Mouse (Mus musculus): ENCODE data around the gene Obox1. TPM values are rescaled to one million over a fixed set of nuclear protein-coding genes. Genes with fewer than 3 reads are reported as not detected.
"Not testable (repeated sequence)": the region's sequence is repeated elsewhere in the genome, so short reads cannot be mapped to it uniquely, and the experiment has no call there.

Gene Obox1
- polyA plus RNA-seq (2014; fragmentation: Nextera tagmentation; extraction: Ambion mirVana) = not detected in 2 replicates

DNA sequence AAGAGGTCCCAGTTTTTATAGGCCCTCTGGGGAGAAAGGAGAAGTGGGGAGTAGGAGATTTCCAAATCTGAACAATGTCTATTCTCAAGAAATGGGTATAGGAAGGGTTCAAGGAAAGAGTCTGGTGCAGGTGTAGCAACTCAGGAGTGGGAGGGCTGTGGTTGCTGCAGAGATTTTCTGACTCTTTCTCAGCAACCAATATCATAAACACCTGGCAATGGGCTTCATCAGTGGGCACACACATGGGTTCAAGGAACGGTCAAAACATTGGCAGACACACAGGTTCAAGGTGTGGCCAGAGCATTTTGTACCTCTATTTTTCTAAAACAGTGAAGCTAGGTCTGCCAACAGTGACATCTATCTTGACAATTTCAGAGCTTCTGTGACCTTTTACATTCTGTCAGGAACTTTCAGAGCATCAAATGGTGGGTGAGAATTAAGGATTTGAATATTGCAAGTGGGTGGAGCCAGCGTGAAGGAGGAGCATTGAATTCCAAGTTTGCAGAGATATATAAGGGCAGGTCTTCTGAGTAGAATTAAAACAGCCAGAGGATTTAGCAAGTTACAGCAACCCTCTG lies at the start of gene Obox1, which contains the start of gene Obox2:
Obox1 (plus strand) TSS at position 528 of the 578 bp plus-strand sequence.
Obox2 (plus strand) TSS at position 301 of the 578 bp plus-strand sequence.
- not testable (repeated sequence) for H3K9me3 ChIP-seq (replicated peaks; ENCODE audit: control insufficient read depth, low read length); H3K27me3 ChIP-seq (ENCODE audit: control insufficient read depth, insufficient read depth, low read length); H3K4me1 ChIP-seq (ENCODE audit: control insufficient read depth, insufficient read depth, low read length); H3K4me3 ChIP-seq (ENCODE audit: low read depth, low read length); ATAC-seq (replicated peaks; ENCODE audit: insufficient number of reproducible peaks, low FRiP score, low TSS enrichment); H3K36me3 ChIP-seq (ENCODE audit: control insufficient read depth, insufficient read depth, low read length); H3K4me2 ChIP-seq; H3K9ac ChIP-seq (ENCODE audit: low read depth, low read length); H3K27ac ChIP-seq (ENCODE audit: low read depth, low read length)
- no CpG with 5 or more reads among the region's 2 CpGs for WGBS (ENCODE audit: insufficient replicate concordance)

DNA sequence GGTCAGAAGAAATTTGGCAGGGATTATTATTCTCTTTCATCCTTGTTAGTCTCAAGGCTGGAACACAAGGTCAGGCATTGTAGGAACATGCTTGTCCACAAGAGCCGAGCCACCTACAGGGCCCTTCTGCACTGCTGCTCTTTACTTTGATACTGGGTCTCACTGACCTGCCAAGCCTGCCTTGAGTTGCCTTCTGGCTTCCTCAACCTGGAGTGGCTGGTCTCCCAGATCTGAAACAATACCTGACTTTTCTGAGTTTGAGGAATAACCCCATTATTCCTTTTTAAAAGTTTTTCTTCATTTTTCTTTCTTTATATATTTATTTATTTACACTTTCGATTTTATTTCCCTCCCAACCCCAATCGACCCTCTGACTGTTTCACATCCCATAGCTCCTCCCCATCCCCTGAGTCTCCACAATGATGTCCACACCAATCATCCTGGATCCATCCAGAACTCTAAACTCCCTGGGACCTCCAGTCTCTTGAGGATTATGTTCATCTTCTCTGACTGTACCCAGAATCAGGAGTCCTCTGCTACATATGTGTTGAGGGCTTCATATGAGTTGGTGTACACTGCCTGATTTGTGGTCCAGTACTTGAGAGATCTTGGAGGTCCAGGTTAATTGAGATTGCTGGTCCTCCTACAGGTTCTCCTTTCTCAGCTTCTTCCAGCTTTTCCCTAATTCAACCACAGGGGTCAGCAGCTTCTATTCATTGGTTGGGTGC lies 10.6 kb downstream of the Obox1 start:
- not testable (repeated sequence) for ATAC-seq (replicated peaks; ENCODE audit: insufficient number of reproducible peaks, low FRiP score, low TSS enrichment)

DNA sequence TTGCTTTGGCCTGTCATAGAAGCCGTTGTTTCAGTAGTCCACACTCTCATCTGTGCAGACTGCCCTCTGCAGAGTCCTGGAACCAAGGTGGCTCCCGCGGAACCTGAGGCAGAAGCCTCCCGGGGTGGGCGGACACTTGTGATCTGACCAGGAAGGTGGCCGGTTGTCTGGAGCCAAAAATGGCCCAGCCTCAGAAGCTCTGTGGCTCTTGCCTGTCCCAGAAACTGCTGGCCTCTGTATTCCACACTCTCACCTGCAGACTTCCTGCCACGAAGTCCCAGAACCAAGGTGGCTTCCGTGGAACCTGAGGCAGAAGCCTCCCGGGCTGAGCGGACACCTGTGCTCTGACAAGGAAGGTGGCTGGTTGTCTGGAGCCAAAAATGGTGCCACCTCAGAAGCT lies 18.1 kb downstream of the Obox1 start:
- H3K27me3 ChIP-seq (ENCODE audit: control insufficient read depth, insufficient read depth, low read length); ATAC-seq (replicated peaks; ENCODE audit: insufficient number of reproducible peaks, low FRiP score, low TSS enrichment); H3K9me3 ChIP-seq (replicated peaks; ENCODE audit: control insufficient read depth, low read length); H3K27ac ChIP-seq (ENCODE audit: low read depth, low read length); H3K4me2 ChIP-seq; H3K9ac ChIP-seq (ENCODE audit: low read depth, low read length); H3K36me3 ChIP-seq (ENCODE audit: control insufficient read depth, insufficient read depth, low read length); H3K4me3 ChIP-seq (ENCODE audit: low read depth, low read length); H3K4me1 ChIP-seq (ENCODE audit: control insufficient read depth, insufficient read depth, low read length): not testable (repeated sequence)
- 77% methylated on average over 10 of the region's 10 CpGs for WGBS (ENCODE audit: insufficient replicate concordance)

More for the DNA sequence above, 10.6 kb downstream of the Obox1 start:
- not testable (repeated sequence) for H3K4me3 ChIP-seq (ENCODE audit: low read depth, low read length); H3K9me3 ChIP-seq (replicated peaks; ENCODE audit: control insufficient read depth, low read length); H3K4me1 ChIP-seq (ENCODE audit: control insufficient read depth, insufficient read depth, low read length); H3K27me3 ChIP-seq (ENCODE audit: control insufficient read depth, insufficient read depth, low read length); H3K4me2 ChIP-seq; H3K9ac ChIP-seq (ENCODE audit: low read depth, low read length); H3K36me3 ChIP-seq (ENCODE audit: control insufficient read depth, insufficient read depth, low read length); H3K27ac ChIP-seq (ENCODE audit: low read depth, low read length)
- 55% methylated on average over 3 of the region's 3 CpGs for WGBS (ENCODE audit: insufficient replicate concordance)

DNA sequence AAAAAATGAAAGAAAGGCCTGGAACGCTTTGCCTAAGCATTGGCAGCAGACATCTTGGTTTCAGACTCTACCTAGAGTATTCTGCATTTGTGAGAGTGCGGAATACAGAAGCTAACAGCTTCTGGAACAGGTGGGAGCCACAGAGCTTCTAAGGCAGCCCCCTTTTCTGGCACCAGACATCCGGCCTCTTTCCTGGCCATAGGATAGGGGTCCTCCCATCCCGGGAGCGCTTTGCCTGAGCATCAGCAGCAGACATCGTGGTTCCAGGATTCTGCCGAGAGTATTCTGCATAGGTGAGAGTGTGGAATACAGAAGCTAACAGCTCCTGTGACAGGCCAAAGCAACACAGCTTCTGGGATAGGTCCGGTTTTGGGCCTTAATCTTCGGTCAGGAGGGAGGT lies 29.3 kb downstream of the Obox1 start:
- not testable (repeated sequence) for ATAC-seq (replicated peaks; ENCODE audit: insufficient number of reproducible peaks, low FRiP score, low TSS enrichment); H3K4me1 ChIP-seq (ENCODE audit: control insufficient read depth, insufficient read depth, low read length); H3K9ac ChIP-seq (ENCODE audit: low read depth, low read length); H3K36me3 ChIP-seq (ENCODE audit: control insufficient read depth, insufficient read depth, low read length); H3K4me2 ChIP-seq; H3K9me3 ChIP-seq (replicated peaks; ENCODE audit: control insufficient read depth, low read length); H3K27me3 ChIP-seq (ENCODE audit: control insufficient read depth, insufficient read depth, low read length); H3K27ac ChIP-seq (ENCODE audit: low read depth, low read length); H3K4me3 ChIP-seq (ENCODE audit: low read depth, low read length)
- WGBS (ENCODE audit: insufficient replicate concordance) = 80% methylated on average over 8 of the region's 9 CpGs

DNA sequence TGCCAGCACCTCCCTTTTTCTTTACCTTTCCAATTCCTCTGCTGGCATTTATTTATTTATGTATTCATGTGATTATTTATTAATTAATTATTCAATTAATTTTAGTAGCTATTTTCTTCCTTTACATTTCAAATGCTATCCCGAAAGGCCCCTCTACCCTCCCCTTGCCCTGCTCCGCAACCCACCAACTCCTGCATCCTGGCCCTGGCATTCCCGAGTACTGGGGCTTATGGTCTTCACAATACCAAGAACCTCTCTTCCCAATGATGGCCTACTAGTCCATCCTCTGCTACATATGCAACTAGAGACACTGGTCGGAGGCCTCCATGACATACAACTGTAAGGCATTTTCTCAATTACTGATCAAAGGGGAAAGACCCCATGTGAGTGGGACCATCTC lies 36.8 kb downstream of the Obox1 start:
- not testable (repeated sequence) for H3K4me1 ChIP-seq (ENCODE audit: control insufficient read depth, insufficient read depth, low read length)

DNA sequence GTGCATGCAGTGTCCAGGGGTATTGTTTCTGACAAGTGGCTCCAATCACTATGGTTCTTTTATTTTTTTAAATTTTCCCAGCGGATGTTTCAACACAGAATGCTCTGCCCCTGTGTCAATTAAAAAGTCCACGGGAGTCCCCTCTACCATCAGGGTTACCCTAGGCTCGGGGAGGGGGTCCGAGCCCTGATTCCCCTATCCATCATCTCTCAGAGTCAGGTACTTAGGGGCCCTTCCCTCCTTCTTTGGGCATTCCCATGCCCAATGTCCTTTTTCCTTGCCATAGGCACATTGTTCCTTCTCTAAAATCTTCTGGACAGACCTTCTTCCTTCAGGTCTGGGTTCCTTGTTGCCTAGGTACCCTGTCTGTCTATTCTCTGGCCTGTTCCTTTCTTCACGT lies 120.7 kb downstream of the Obox1 start:
- 69% methylated on average over 4 of the region's 5 CpGs for WGBS (ENCODE audit: insufficient replicate concordance)
- ATAC-seq (replicated peaks; ENCODE audit: insufficient number of reproducible peaks, low FRiP score, low TSS enrichment); H3K9me3 ChIP-seq (replicated peaks; ENCODE audit: control insufficient read depth, low read length); H3K27me3 ChIP-seq (ENCODE audit: control insufficient read depth, insufficient read depth, low read length); H3K27ac ChIP-seq (ENCODE audit: low read depth, low read length); H3K4me2 ChIP-seq; H3K9ac ChIP-seq (ENCODE audit: low read depth, low read length); H3K36me3 ChIP-seq (ENCODE audit: control insufficient read depth, insufficient read depth, low read length); H3K4me1 ChIP-seq (ENCODE audit: control insufficient read depth, insufficient read depth, low read length); H3K4me3 ChIP-seq (ENCODE audit: low read depth, low read length): not testable (repeated sequence)

More for the DNA sequence above, 36.8 kb downstream of the Obox1 start:
- 74% methylated on average over 3 of the region's 4 CpGs for WGBS (ENCODE audit: insufficient replicate concordance)
- H3K36me3 ChIP-seq (ENCODE audit: control insufficient read depth, insufficient read depth, low read length); H3K4me3 ChIP-seq (ENCODE audit: low read depth, low read length); H3K27me3 ChIP-seq (ENCODE audit: control insufficient read depth, insufficient read depth, low read length); H3K9ac ChIP-seq (ENCODE audit: low read depth, low read length); H3K9me3 ChIP-seq (replicated peaks; ENCODE audit: control insufficient read depth, low read length); ATAC-seq (replicated peaks; ENCODE audit: insufficient number of reproducible peaks, low FRiP score, low TSS enrichment); H3K4me2 ChIP-seq; H3K27ac ChIP-seq (ENCODE audit: low read depth, low read length): not testable (repeated sequence)

Other genes with a start within 250 kb of the Obox1 start
- gene Obox2, start 227 bp upstream of the Obox1 start, polyA plus RNA-seq (2014; fragmentation: Nextera tagmentation; extraction: Ambion mirVana) = not detected in 2 replicates